Mouse (Mus musculus): Measurements from ENCODE around the gene Ttc38. TPM values are rescaled to one million over a fixed set of nuclear protein-coding genes. Genes with fewer than 3 reads are reported as not detected.

Gene Ttc38
- polyA plus RNA-seq, 1 experiment from 2014 or later: 3.1 TPM

DNA sequence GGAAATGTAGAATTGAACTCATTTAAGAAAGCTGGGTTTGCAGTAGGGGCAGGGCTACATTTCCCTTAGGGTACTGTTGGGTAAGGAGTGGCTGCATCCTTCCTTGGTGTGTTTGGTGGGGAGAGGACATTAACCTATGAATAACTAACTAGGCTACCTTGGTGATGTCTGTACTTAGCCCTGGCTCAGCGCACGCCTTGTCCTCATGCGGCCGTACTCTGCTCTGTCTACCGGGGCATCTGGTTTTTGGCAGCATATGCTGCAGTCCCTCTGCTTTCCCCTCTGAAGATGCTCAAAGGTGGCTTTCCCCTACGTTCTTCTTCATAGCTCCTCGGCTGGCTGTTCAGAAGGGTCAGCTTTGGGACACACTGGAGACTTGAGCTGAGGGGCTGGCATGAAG lies 45.2 kb downstream of the Ttc38 start:
- no peak for ATAC-seq (ENCODE audit: low FRiP score)
- Histone ChIP-seq H3K4me1 (replicated peaks; ENCODE audit: control insufficient read depth, insufficient read depth, low read length) (peaks cover 19% of the 10 kb centered on the region), H3K27me3 (ENCODE audit: control insufficient read depth, insufficient read depth, low read length) (no peaks in the 10 kb centered on the region), H3K9me3 (ENCODE audit: control insufficient read depth, low read length) (no peaks in the 10 kb centered on the region), H3K4me2 (replicated peaks) (no peak overlapping the region), H3K9ac (no peak overlapping the region), H3K36me3 (replicated peaks; ENCODE audit: control insufficient read depth, insufficient read depth) (peaks cover 4% of the 10 kb centered on the region), H3K27ac (no peak overlapping the region), H3K4me3 (replicated peaks; ENCODE audit: low read length) (no peak overlapping the region)
- no peak for DNase-seq (ENCODE audit: low spot score)
- 93% methylated on average over 7 of the region's 7 CpGs for WGBS

DNA sequence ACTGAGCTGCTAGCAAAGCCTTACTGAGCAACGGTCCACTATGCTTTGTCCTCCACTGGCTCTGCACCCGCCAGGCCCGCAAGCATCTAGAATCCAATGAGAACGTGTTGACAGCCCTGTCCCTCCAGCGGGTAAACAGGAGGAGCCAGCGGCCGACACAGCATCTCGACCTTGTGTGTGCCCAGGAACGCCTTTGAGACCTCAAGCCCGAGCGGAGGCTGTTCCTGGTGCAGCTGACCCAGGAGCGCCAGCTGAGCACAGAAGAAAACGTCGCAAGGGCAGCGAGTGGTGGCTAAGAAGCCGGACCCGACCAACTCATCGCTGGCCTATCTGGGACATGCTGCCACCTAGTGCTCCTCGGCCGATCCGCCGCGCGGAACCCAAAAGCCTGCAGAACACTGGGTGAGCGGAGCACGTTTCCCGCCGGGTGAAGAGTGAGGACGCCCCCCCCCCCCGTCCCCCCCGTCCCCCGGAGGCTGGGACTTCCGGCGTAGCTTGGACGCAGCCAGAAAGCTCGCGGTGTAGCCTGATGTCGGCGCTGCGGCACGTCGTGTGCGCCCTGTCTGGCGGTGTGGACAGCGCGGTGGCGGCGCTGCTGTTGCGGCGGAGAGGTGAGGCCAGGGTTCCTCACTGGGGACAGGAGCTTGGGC lies 46.9 kb downstream of the Ttc38 start, which contains the start of gene Trmu:
Gene Trmu (plus strand): TSS at position 465 of the 650 bp plus-strand sequence.
- ATAC-seq (ENCODE audit: low FRiP score): peak; percentile 96
- peak within 1 kb of the TSS; percentile 88 for H3K4me3 ChIP-seq (replicated peaks; ENCODE audit: low read length)

DNA sequence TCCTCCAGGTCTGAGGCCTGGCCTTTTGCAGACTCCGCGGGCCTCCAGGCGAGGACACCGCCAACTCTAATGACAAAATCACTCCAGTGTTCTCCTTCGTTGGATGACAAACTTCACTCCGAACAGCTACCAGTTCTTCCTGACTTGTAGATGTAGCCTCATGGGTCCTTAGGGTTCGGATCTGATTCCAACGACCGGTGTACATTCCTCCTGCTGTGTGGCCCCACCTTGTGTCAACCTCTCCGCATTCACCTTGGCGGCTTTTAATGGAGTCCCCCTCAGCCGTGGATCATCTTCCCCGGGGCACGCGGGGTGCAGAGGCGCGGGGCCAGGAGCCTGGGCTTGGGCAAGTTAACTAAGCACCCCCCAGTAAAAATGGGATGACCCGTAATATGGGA lies 47.4 kb downstream of the Ttc38 start:
- no peaks in the 10 kb centered on the region for H3K9me3 ChIP-seq (ENCODE audit: control insufficient read depth, low read length)
- peak overlapping the region; percentile 94 for H3K9ac ChIP-seq
- H3K4me3 ChIP-seq (replicated peaks; ENCODE audit: low read length): peak overlapping the region; percentile 88
- peak overlapping the region; percentile 97 for H3K4me2 ChIP-seq (replicated peaks)
- peak overlapping the region; percentile 89 for H3K27ac ChIP-seq
- H3K36me3 ChIP-seq (replicated peaks; ENCODE audit: control insufficient read depth, insufficient read depth): peaks cover 20% of the 10 kb centered on the region
- ATAC-seq (ENCODE audit: low FRiP score): 0 out of 2 replicates have a peak, but pooled peaks have one; percentile 7
- DNase-seq (ENCODE audit: low spot score): no peak
- peaks cover 19% of the 10 kb centered on the region for H3K4me1 ChIP-seq (replicated peaks; ENCODE audit: control insufficient read depth, insufficient read depth, low read length)
- no peaks in the 10 kb centered on the region for H3K27me3 ChIP-seq (ENCODE audit: control insufficient read depth, insufficient read depth, low read length)
- WGBS: under 1% methylated on average over 18 of the region's 18 CpGs

More for the DNA sequence above, 46.9 kb downstream of the Ttc38 start, which contains the start of gene Trmu:
- peaks cover 19% of the 10 kb centered on the region for H3K4me1 ChIP-seq (replicated peaks; ENCODE audit: control insufficient read depth, insufficient read depth, low read length)
- peaks cover 15% of the 10 kb centered on the region for H3K36me3 ChIP-seq (replicated peaks; ENCODE audit: control insufficient read depth, insufficient read depth)
- no peaks in the 10 kb centered on the region for H3K27me3 ChIP-seq (ENCODE audit: control insufficient read depth, insufficient read depth, low read length)
- peak within 1 kb of the TSS; percentile 97 for H3K4me2 ChIP-seq (replicated peaks)
- no peaks in the 10 kb centered on the region for H3K9me3 ChIP-seq (ENCODE audit: control insufficient read depth, low read length)
- WGBS: under 1% methylated on average over 41 of the region's 50 CpGs
- H3K27ac ChIP-seq: peak within 1 kb of the TSS; percentile 91
- peak within 1 kb of the TSS; percentile 94 for H3K9ac ChIP-seq
- peak; percentile 90 for DNase-seq (ENCODE audit: low spot score)

DNA sequence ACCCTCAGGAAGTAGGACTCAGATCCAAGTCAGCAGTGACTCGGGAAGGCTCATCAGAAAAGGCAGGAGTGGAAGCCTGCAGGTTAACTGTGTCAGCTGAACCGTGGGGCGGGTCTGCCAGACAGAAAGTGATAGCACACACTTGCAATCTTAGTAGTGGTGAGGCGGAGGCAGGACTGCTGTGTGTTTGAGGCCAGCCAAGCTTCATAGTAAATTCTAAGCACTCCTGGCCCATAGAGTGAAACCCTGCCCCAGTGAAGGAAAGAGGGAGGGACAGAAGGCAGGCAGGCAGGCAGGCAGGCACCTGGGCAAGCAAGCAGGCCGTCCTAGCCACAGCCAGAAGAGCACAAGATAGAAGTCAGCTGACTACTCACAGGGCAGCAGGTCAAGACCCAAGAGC lies 53.5 kb downstream of the Ttc38 start:
- no peak for ATAC-seq (ENCODE audit: low FRiP score)
- 90% methylated on average over 5 of the region's 5 CpGs for WGBS
- Histone ChIP-seq H3K4me1 (replicated peaks; ENCODE audit: control insufficient read depth, insufficient read depth, low read length) (no peaks in the 10 kb centered on the region), H3K9me3 (ENCODE audit: control insufficient read depth, low read length) (no peaks in the 10 kb centered on the region), H3K27ac (no peak overlapping the region), H3K4me2 (replicated peaks) (no peak overlapping the region), H3K4me3 (replicated peaks; ENCODE audit: low read length) (no peak overlapping the region), H3K27me3 (ENCODE audit: control insufficient read depth, insufficient read depth, low read length) (no peaks in the 10 kb centered on the region), H3K36me3 (replicated peaks; ENCODE audit: control insufficient read depth, insufficient read depth) (peaks cover 63% of the 10 kb centered on the region), H3K9ac (no peak overlapping the region)
- no peak for DNase-seq (ENCODE audit: low spot score)

DNA sequence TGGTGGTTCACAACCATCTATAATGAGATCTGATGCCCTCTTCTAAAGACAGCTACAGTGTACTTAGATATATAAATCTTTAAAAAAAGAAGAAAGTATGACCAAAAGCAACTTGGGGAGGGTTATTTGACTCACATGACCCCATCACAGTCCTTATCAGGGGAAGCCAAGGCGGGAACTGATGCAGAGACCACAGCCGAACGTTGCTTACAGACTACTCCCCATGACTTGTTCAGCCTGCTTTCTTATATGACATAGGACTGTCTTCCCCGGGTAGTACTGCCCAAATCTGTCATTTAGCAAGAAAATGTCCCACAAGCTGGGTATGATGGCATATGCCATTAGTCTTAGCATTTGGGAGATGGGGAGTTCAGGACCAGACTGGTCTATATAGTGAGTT lies 57.1 kb downstream of the Ttc38 start:
- Histone ChIP-seq H3K4me2 (replicated peaks) (no peak overlapping the region), H3K9ac (no peak overlapping the region), H3K27me3 (ENCODE audit: control insufficient read depth, insufficient read depth, low read length) (no peaks in the 10 kb centered on the region), H3K27ac (no peak overlapping the region), H3K4me3 (replicated peaks; ENCODE audit: low read length) (no peak overlapping the region), H3K9me3 (ENCODE audit: control insufficient read depth, low read length) (no peaks in the 10 kb centered on the region), H3K4me1 (replicated peaks; ENCODE audit: control insufficient read depth, insufficient read depth, low read length) (no peaks in the 10 kb centered on the region), H3K36me3 (replicated peaks; ENCODE audit: control insufficient read depth, insufficient read depth) (peaks cover 79% of the 10 kb centered on the region)
- ATAC-seq (ENCODE audit: low FRiP score) (no peak), DNase-seq (ENCODE audit: low spot score) (no peak)
- 92% methylated on average over 4 of the region's 4 CpGs for WGBS

DNA sequence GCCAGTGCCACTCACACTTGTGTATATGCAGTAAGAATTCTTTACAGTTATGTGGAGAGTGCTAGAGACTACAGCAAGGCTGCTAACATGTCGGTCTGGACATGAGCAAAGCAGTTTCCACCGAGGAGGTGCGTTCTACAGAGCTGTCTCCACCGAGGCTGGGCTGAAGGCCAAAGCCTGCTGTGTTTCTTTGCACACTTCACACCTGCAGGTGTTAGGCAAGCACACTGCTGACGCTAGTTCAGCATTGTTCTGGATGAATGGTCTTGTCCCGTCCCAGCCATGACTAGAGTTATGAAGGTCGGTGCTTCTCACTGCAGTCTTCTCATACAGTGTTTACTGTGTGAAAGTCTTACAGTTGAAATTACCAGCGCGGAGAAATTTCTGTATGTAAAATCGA lies 59.9 kb downstream of the Ttc38 start:
- peak overlapping the region; percentile 47; the same call in 1 of the 2 replicates for H3K27ac ChIP-seq
- DNase-seq (ENCODE audit: low spot score) (no peak), ATAC-seq (ENCODE audit: low FRiP score) (0 out of 2 replicates have a peak, but pooled peaks have one; percentile 32)
- no peaks in the 10 kb centered on the region for H3K4me1 ChIP-seq (replicated peaks; ENCODE audit: control insufficient read depth, insufficient read depth, low read length)
- no peak overlapping the region for H3K4me3 ChIP-seq (replicated peaks; ENCODE audit: low read length)
- peaks cover 75% of the 10 kb centered on the region for H3K36me3 ChIP-seq (replicated peaks; ENCODE audit: control insufficient read depth, insufficient read depth)
- H3K4me2 ChIP-seq (replicated peaks): no peak overlapping the region
- H3K9ac ChIP-seq: no peak overlapping the region
- no peaks in the 10 kb centered on the region for H3K9me3 ChIP-seq (ENCODE audit: control insufficient read depth, low read length)
- 64% methylated on average over 10 of the region's 10 CpGs for WGBS
- H3K27me3 ChIP-seq (ENCODE audit: control insufficient read depth, insufficient read depth, low read length): no peaks in the 10 kb centered on the region

DNA sequence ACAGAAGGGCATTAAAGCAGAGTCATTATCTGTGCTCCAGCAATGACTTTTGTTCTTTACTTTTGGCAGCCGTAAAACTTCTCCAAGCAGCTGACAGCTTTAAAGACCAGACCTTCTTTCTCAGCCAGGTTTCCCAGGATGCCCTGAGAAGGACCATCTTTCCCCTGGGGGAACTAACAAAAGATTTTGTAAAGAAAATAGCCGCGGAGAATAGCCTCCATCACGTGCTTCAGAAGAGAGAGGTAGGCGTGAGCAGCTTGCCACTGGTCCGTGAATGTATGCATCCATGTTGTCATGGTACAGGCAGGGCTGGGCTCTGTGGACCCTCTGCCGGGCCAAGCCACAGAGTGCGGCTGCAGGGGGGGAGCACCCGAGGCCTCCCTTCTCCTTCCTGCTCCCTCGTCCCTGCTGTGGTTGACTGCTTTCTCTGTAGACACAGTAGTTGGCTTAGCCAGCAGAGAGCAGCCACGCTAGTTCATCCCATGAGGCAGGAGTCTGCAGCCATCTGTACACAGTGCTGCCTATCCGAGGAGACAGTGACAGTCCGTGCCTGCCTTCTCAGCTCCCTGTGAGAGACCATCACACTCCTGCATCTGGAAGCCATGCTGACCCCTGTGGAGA lies 60.5 kb downstream of the Ttc38 start:
- Histone ChIP-seq H3K4me3 (replicated peaks; ENCODE audit: low read length) (no peak overlapping the region), H3K27ac (peak overlapping the region; percentile 65), H3K9me3 (ENCODE audit: control insufficient read depth, low read length) (no peaks in the 10 kb centered on the region), H3K4me1 (replicated peaks; ENCODE audit: control insufficient read depth, insufficient read depth, low read length) (no peaks in the 10 kb centered on the region), H3K4me2 (replicated peaks) (no peak overlapping the region), H3K36me3 (replicated peaks; ENCODE audit: control insufficient read depth, insufficient read depth) (peaks cover 78% of the 10 kb centered on the region), H3K27me3 (ENCODE audit: control insufficient read depth, insufficient read depth, low read length) (no peaks in the 10 kb centered on the region), H3K9ac (no peak overlapping the region)
- ATAC-seq (ENCODE audit: low FRiP score) (peak; percentile 84), DNase-seq (ENCODE audit: low spot score) (peak; percentile 37)
- 34% methylated on average over 13 of the region's 13 CpGs for WGBS

DNA sequence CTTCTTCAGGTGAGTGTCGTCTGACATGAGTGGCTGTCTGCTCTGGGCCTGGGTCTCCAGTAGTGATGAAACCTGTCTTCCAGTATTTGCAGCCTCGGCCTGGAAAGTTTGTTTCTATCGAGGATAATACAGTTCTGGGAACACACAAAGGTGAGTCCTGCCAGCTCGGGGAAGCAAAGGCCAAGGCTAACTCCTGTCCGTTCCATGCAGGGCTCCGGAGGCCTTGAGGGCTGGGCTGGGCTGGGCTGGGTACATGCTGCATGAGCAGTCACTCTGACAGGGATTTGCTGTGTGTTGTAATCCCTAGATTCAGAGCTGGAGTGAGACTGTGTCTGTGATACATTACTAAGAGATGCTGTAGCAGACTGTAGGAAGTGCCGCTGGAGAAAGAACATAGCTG lies 61.8 kb downstream of the Ttc38 start:
- ATAC-seq (ENCODE audit: low FRiP score) (no peak), DNase-seq (ENCODE audit: low spot score) (no peak)
- Histone ChIP-seq H3K27ac (no peak overlapping the region; the same call in 1 of the 2 replicates), H3K9me3 (ENCODE audit: control insufficient read depth, low read length) (no peaks in the 10 kb centered on the region), H3K27me3 (ENCODE audit: control insufficient read depth, insufficient read depth, low read length) (no peaks in the 10 kb centered on the region), H3K4me3 (replicated peaks; ENCODE audit: low read length) (no peak overlapping the region), H3K9ac (no peak overlapping the region), H3K36me3 (replicated peaks; ENCODE audit: control insufficient read depth, insufficient read depth) (peaks cover 79% of the 10 kb centered on the region), H3K4me2 (replicated peaks) (no peak overlapping the region), H3K4me1 (replicated peaks; ENCODE audit: control insufficient read depth, insufficient read depth, low read length) (no peaks in the 10 kb centered on the region)
- WGBS: 94% methylated on average over 7 of the region's 7 CpGs

DNA sequence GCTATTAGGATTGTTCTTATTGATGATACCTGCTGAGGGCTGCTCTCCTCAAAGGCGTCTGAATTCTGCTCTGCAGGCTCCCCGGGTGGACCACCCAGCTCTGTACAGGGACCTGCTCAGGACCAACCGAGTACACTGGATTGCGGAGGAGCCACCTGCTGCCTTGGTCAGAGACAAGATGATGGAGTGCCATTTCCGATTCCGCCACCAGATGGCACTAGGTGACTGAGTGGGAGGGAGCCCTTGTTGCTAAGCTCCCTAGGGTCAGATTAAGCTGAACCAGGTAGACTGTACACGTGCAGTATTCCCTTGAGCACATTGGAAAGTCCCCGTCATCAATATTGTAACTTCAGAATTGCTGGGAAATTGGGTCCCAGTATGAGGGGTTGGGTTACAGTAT lies 64.2 kb downstream of the Ttc38 start:
- H3K9ac ChIP-seq: no peak overlapping the region
- DNase-seq (ENCODE audit: low spot score) (peak; percentile 92), ATAC-seq (ENCODE audit: low FRiP score) (0 out of 2 replicates have a peak, but pooled peaks have one; percentile 15)
- no peaks in the 10 kb centered on the region for H3K27me3 ChIP-seq (ENCODE audit: control insufficient read depth, insufficient read depth, low read length)
- H3K27ac ChIP-seq: no peak overlapping the region
- no peak overlapping the region for H3K4me3 ChIP-seq (replicated peaks; ENCODE audit: low read length)
- H3K36me3 ChIP-seq (replicated peaks; ENCODE audit: control insufficient read depth, insufficient read depth): peaks cover 63% of the 10 kb centered on the region
- WGBS: 14% methylated on average over 8 of the region's 8 CpGs
- no peak overlapping the region for H3K4me2 ChIP-seq (replicated peaks)
- H3K9me3 ChIP-seq (ENCODE audit: control insufficient read depth, low read length): no peaks in the 10 kb centered on the region
- H3K4me1 ChIP-seq (replicated peaks; ENCODE audit: control insufficient read depth, insufficient read depth, low read length): no peaks in the 10 kb centered on the region
